Mouse (Mus musculus): ENCODE data around the gene Hoxc8.

Gene Hoxc8

DNA sequence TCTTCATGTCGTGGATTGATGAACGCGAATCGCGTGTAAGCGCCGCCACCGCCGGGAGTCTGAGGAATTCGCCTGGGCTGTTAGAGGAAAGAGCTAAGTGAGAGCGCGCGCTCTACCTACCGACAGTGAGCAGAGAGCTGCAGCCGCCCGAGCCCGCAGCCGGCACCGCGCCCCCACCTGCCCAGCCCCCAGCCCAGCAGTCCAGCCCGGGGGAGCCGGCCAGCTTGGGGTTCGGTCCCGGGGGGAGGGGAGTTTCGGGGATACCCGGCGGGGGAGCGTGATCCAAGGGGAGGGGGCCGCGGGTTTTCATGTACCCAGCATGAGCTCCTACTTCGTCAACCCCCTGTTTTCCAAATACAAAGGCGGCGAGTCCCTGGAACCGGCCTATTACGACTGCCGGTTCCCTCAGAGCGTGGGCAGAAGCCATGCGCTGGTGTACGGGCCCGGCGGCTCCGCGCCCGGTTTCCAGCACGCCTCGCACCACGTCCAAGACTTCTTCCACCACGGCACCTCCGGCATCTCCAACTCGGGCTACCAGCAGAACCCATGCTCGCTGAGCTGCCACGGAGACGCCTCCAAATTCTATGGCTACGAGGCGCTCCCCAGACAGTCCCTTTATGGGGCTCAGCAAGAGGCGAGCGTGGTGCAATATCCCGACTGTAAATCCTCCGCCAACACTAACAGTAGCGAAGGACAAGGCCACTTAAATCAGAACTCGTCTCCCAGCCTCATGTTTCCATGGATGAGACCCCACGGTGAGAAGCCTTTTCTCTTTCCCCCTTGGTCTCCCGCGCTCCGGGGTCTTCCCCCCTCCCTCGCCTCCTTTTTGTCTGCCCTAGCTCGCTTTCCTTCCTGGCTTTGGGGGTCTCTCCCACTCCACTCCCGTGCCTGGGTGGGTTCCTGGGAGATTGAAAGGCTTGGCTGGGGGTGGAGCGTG is at the start of gene Hoxc8:
Hoxc8 (plus strand) TSS at position 147 of the 937 bp plus-strand sequence.
- DNase-seq = no peak

GRCm38 (mm10) chr15:102942739-102943467 is 47.5 kb upstream of the Hoxc8 start:
- DNase-seq = no peak

GRCm38 (mm10) chr15:102943468-102943813 is 47.0 kb upstream of the Hoxc8 start:
- DNase-seq = no peak

DNA sequence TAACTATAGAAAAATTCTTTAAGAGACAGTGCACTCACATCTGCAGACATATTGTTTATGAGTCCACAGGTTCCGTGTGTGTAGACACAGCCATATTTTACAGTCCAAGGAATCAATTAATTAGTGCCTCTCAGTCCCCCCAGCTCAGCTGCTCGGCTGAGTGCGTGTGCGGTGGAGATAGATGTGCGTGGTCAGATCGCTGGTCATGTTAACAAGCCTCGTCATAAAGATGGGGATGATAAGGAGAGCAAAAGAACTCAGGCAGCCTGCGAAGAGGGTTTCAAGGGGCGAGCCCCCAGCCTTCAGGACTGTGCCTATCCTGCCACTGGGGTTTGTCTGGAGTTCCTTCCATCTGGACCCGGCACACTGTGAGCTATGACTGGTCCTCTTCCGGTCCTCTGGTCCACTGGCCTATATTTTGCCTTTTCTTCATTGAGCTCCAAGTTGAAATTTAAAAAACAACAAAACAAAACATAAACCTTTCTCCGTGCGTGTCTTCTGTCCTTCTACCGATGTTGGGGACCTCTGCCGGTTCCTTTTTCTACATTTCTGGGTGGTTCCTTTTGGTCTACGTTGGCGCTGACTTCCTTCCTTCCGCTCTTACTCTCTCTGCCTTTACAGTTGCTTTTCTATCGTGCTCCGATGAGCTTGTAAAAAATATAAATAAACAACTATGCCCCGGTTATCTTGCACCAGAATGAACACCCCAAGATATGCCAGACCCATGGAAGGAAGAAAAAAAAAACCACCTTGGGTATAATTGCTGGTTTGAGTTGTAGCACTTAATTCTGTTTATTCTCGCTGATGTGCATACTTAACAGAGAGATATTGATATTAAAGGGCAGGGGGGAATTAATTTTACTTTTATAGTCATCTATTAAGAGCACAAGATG is 45.0 kb upstream of the Hoxc8 start:
- DNase-seq = no peak

GRCm38 (mm10) chr15:102947276-102947675 is 43.1 kb upstream of the Hoxc8 start:
- DNase-seq = no peak

GRCm38 (mm10) chr15:102948842-102949241 is 41.6 kb upstream of the Hoxc8 start:
- no peak for DNase-seq

DNA sequence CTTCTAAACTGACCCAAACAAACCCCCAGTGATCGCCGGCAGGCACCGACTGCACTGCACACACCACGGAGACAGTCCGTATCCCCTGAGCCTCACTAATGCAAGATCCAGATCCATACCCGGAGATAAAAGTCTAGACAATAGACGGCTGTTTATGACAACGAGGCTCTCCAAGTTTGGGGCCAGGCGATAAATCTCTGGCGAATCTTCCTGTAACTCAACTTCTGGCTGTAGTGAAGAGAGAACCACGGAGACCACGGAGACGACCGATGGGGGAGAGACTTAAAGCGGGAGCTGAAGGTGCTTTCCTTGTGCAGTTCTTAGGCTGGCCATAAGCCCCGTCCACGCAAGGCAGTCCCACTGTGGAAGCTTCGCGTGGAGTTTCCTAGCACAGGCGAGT is 40.7 kb upstream of the Hoxc8 start:
- DNase-seq = no peak

- DNase-seq = no peak
Measured at GRCm38 (mm10) chr15:102950877-102951276, 39.5 kb upstream of the Hoxc8 start.

- no peak for DNase-seq
Measured at GRCm38 (mm10) chr15:102953561-102953960, 36.8 kb upstream of the Hoxc8 start.

GRCm38 (mm10) chr15:102954192-102955006 is 36.0 kb upstream of the Hoxc8 start, which contains the start of gene Hoxc11:
TSS of gene Hoxc11 (plus strand) at chr15:102954427.
- DNase-seq = no peak

GRCm38 (mm10) chr15:102955007-102955382 is 35.4 kb upstream of the Hoxc8 start:
- no peak for DNase-seq

DNA sequence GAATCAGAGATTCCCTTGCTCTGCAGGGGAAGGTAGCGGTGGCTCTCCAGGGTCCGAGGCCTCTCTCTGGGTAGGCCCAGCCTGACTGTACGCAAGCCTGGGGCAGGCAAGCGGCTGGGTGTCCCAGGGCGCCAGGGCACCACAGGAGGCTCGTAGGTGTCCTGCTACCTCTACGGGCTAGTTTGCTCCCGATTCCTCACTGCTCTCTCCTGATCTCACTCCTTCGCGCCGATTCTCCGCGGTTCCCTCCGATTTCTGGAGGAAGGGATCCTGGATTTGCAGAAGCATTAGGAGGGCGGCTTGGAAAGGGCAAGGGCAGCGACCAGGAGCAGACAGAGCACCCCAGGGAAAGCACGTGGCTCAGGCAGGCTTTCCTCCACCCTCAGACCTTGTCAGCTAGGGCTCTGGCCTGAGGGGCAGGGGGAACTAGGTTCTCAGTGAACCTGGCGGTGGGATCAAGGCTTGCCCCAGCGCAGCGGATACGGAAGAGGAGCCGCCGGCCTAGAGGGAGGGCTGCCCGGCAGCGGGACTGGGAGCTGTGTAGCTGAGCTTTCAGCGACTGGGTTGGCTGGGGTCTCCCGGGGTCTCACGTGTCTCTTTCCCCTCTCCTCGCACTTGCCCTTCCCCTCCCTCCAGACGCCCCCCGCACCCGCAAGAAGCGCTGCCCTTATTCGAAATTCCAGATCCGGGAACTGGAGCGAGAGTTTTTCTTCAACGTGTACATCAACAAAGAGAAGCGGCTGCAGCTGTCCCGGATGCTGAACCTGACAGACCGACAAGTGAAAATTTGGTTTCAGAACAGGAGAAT is 34.4 kb upstream of the Hoxc8 start:
- no peak for DNase-seq

DNA sequence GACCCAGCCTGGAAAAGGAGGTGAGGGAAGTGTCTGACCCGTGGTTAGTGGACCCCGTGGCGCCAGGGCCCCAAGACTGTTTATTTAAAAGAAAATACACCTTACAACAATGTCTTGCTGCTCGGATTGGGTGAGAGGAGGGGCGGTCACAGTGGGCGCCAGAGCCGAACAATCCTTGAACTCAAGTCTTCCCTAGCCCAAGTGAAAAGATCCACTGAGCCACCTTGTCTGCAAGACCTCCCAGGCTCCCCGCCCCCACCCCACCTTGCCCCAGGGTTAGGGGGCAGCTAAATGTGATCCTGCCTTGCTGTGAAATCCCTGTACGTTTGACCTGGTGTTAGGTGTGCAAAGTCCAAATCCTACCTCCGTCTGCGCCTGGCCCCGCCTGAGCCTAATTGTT is 33.5 kb upstream of the Hoxc8 start:
- DNase-seq = no peak

DNA sequence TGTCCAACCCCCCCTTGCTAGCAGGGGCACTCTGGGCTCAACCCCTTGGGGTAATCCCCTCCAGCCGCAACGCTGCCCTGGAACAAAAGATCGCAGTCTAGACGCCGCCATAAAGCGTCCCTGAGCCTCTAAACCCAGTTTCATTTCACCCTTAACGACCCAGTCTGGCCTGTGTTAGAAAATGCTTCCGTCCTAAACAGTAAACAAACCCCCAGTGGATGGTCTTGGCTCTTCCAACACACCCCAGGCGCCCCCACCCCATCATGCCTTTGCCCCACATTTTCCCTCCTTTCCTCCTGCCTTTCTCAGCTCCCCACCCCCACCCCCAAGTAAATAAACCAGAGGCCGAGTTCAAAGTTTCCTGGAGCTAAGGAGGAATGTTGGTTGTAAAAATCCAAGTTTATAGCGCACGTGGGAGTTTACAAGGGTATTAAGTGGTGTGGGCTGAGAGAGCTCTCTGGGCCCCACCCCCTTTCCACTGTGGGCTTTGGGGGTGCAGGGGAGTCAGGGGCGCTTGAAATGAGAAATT is 30.7 kb upstream of the Hoxc8 start:
- DNase-seq = no peak

GRCm38 (mm10) chr15:102961728-102962127 is 28.7 kb upstream of the Hoxc8 start:
- DNase-seq = no peak

DNA sequence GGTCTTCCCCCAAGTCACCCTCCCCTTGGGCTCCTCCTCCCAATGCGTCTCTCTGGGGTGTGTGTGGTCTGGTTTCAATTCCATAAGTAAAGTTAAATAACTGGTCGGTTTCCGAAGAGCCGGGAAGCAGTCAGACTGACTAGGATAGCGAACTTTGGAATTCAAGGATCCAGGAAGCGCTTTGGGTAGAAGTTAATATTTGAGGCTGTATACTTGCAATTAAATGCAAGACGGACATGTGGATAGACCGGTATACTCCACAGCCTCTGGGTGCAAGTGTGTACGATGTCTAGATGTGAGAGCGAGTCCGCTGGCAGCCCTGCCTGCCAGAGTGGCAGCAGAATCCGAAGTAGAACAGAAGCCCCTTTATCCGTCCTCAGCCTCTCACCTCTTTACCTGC is 27.9 kb upstream of the Hoxc8 start:
- no peak for DNase-seq

DNA sequence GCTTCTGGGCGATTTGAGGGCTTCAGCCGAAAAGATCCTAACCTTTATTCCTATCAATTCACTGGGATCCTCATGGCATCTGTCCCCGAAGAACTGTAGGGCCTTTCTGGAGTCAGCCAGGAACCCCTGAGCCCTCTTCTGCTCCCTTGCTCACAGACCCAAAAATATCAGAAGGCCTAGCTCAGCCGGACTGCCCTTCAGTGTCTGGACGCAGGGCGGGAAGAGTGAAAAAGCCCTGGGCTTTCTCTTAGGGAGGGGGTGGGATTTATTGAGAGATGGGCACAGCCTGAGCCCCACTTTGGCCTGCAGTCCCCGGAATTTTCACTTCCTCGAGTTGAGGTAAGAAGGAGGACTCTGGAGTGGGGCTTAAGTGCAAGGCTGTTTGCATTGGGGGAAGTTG is 27.1 kb upstream of the Hoxc8 start:
- DNase-seq = no peak

DNA sequence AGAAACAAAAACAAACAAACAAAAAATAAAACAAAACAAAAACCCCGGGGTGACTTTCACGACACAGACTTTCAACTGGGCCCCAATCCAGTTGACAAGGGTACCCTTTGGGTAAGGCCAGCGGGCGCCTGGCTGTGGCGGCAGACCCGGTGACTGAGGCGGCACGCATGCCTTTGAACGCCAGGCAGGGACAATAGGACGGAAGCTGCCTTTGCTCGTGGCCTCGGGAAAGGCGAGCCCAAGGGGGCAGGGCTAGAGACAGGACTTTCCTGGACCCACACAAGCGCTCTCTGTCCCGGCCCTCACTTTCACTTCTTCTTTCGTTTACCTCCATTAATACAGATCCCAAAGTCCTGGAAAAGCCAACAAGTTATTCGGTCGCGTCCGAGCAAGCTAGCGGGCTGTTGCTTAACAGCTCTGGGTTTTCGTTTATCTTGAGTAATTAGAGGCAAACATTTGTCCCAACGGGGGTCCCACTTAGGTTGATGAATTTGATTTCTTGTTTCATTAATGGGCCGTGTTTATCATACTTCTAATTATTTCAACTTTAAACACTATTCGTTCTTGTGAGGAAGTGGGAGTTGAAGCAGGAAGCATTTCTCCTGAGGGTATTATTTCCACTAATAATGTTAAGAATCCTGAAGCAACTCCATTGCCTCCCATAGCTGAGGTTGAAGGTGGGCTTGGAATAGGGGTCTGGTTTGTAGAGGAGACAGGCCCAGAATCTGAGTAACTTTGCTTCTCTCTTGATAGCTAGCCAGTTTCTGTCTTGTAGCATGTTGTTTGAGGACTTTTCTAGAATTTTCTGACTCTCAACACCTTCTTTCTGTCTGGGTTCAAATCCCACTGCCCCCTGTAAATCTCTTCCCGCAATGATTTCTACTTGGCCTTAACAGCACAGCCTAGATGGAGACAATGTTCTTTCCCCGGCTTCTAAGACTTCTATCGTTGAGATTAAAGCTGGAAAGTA is 26.5 kb upstream of the Hoxc8 start:
- DNase-seq = no peak

DNA sequence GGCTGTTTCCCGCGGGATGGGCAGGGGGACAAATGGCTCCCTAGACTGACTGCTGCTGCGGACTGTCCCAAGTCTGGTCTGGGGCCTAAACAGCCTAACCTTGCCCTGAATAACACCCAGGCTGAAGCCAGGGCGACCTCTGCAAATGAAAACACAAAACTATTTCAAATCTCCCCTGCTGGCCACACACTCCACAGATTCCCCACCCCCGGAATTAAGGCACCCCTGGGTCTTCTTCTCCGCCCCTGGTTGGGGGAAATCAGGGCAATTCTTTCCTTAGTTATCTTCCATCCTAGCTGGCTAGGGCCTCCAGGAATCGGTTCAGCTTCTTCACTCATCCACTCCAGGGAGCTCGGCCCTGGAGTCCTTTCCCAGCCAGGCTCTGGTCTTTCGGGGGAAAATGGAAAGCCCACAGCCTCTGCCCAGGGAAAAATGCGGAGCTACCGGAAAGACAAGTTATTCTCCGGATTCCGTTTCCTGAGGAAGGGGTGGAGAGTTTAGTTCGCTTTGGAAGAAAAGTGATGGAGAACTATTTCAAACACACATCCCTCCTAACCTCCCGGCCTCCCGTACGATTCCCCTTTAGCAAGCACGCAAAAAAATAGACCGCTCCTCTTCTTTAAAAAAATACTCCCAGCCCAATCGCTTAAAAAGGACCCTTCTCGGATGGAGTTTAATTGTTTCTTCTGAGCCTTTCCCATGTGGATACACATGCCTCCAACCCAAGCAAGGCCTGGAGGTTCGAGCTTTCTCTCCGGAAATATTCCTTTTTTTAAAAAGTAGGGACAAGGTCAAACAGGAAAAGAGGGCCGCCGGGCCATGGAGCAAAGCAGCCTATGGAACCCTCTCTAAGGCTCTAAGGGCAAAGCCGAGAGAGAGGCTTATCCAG is 25.2 kb upstream of the Hoxc8 start:
- no peak for DNase-seq
